Mouse (Mus musculus) forebrain, embryonic 11.5 days (tissue): Measurements from ENCODE around the gene Agbl4. TPM values are rescaled to one million over a fixed set of nuclear protein-coding genes. Genes with fewer than 3 reads are reported as not detected.

Experiments
- ATAC-seq: fragments of 200-750 bp; cut with Nextera tagmentation; replicated peaks from 2 replicates; pipeline ENCODE4 v1.8.0; 2017; ENCODE audit warnings: moderate TSS enrichment; ENCODE audit not compliant: low FRiP score
- DNase-seq: peaks from one replicate; pipeline ENCODE4 v3.0.0-alpha.2; 2017; ENCODE audit warnings: low spot score
- H3K27ac ChIP-seq: fragments of 300-500 bp; sonication (generic); 2 replicates; pipeline ENCODE4 v1.5.1; 2014; ENCODE audit warnings: low read depth, low read length
- H3K27me3 ChIP-seq: fragments of 300-500 bp; sonication (generic); 2 replicates; pipeline ENCODE4 v1.6.1; 2014; ENCODE audit warnings: mild to moderate bottlenecking, low read length, mixed read lengths; ENCODE audit not compliant: control insufficient read depth, insufficient read depth
- H3K36me3 ChIP-seq: fragments of 300-500 bp; sonication (generic); 2 replicates; pipeline ENCODE4 v1.6.1; 2014; ENCODE audit warnings: mild to moderate bottlenecking, low read length, moderate library complexity, mixed read lengths; ENCODE audit not compliant: control insufficient read depth, insufficient read depth
- H3K4me1 ChIP-seq: fragments of 300-500 bp; sonication (generic); replicated peaks from 2 replicates; pipeline ENCODE4 v1.6.1; 2014; ENCODE audit warnings: low read length, mixed read lengths; ENCODE audit not compliant: control insufficient read depth, insufficient read depth
- H3K4me2 ChIP-seq: fragments of 300-500 bp; sonication (generic); 2 replicates; pipeline ENCODE4 v1.6.1; 2014; ENCODE audit warnings: low read depth, mild to moderate bottlenecking, low read length, moderate library complexity, mixed read lengths; ENCODE audit not compliant: severe bottlenecking
- H3K4me3 ChIP-seq: fragments of 300-500 bp; sonication (generic); 2 replicates; pipeline ENCODE4 v1.5.1; 2014; ENCODE audit warnings: low read depth, low read length
- H3K9ac ChIP-seq: fragments of 300-500 bp; sonication (generic); 2 replicates; pipeline ENCODE4 v1.6.1; 2014; ENCODE audit warnings: low read length
- H3K9me3 ChIP-seq: fragments of 300-500 bp; sonication (generic); 2 replicates; pipeline ENCODE4 v1.6.1; 2016; ENCODE audit warnings: low read length, mixed read lengths; ENCODE audit not compliant: control insufficient read depth
- WGBS: fragments of 180-500 bp; shearing (Covaris S2); extraction: QIAGEN DNeasy Blood & Tissue Kit; methylation state at CpG from one replicate; pipeline ENCODE4 v1.1.7; 2014; 5-methylcytosine and 5-hydroxymethylcytosine counted together
- polyA plus RNA-seq: library from polyadenylated mRNA; unstranded; fragments of >200 nt; fragmentation: Nextera tagmentation; extraction: Ambion mirVana; gene quantifications from 2 replicates; pipeline ENCODE4 v1.2.1, GENCODE M21; 2014

Gene Agbl4
- polyA plus RNA-seq, 1 experiment from 2014 or later, result 1.1 TPM

DNA sequence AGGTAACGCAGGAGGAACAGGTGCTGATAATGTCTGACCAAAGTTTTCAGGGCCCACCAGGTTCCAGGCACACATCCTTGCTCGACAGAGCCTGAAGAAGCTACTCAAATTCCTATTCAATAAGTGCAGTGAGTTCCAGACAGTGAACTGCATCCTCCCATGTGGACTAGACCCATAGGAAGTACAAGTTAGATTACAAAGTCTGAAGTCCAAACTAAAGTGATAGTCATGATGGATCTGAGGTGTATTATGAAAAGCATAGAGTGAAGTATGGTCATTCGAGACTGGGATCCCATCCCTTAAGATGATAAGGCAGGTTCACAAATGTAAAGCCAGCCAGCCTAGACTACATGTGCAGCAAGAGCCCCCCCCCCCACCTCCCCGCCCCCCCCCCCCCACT is 1023.5 kb downstream of the Agbl4 start:
- H3K9ac ChIP-seq, result no peak overlapping the region

DNA sequence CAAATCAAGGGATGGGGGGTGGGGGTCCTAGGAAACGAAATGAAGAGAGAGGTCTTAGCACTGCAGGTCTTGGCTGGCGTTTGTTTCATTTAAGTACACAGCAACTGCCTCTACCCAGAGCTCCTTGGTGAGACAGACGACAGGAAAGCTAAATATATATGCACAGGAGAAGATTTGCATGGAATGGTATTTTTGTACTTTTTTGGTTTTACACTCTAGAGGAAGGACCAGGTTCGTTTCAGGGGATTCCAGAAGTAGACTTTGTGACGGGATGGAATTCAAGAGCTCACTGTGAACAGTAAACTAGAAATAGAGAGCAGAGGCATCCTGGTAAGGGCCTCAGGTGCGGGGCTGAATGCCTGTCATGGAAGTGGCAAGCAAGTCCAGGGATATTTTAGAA is 1024.3 kb downstream of the Agbl4 start:
- H3K9ac ChIP-seq, result no peak overlapping the region
- H3K36me3 ChIP-seq, result no peaks in the 10 kb centered on the region
- H3K27ac ChIP-seq, result no peak overlapping the region
- H3K4me2 ChIP-seq, result no peak overlapping the region
- DNase-seq (no peak), ATAC-seq (no peak)
- no peaks in the 10 kb centered on the region for H3K4me1 ChIP-seq
- H3K4me3 ChIP-seq, result no peak overlapping the region
- no peaks in the 10 kb centered on the region for H3K9me3 ChIP-seq
- 88% methylated on average over 6 of the region's 6 CpGs for WGBS
- no peaks in the 10 kb centered on the region for H3K27me3 ChIP-seq

More for the DNA sequence above, 1023.5 kb downstream of the Agbl4 start:
- Histone ChIP-seq H3K4me1 (no peaks in the 10 kb centered on the region; the same call in 1 of the 2 replicates), H3K4me3 (no peak overlapping the region), H3K27me3 (no peaks in the 10 kb centered on the region), H3K36me3 (no peaks in the 10 kb centered on the region), H3K27ac (no peak overlapping the region), H3K4me2 (no peak overlapping the region), H3K9me3 (no peaks in the 10 kb centered on the region)
- DNase-seq, result no peak
- ATAC-seq, result no peak
- 89% methylated on average over 4 of the region's 4 CpGs for WGBS

DNA sequence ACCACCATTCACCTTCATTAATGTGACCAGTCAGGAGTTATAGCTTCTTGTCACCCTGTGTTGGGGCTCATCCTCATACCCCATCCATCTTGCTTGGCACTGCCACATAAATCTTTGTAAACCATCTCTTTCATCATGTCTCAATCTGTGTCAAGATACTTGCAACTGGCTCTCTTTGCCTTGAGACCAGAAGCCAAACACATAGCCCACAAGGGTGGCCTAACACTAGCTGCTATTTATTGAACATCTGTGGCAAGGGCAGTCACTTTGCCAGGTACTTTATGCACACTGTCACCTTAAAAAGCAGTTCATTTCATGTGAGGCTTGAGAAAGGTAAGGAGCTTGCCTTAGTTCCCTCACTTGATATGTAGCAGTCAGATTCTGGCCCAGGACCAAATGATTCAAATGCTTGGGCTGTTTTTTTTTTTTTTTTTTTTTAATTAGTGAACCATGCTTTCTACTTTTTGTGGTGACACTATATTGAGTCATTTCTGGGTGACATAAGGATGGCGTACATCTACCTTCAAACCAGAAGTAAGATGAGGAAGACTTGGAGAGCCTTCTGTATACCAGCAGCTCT is 1027.0 kb downstream of the Agbl4 start:
- WGBS, result 94% methylated on average over 1 of the region's 1 CpGs
- DNase-seq (no peak), ATAC-seq (no peak)
- no peak overlapping the region for H3K4me3 ChIP-seq
- H3K27ac ChIP-seq, result no peak overlapping the region
- H3K4me2 ChIP-seq, result no peak overlapping the region
- no peaks in the 10 kb centered on the region for H3K36me3 ChIP-seq
- H3K9me3 ChIP-seq, result no peaks in the 10 kb centered on the region
- no peaks in the 10 kb centered on the region for H3K4me1 ChIP-seq
- H3K27me3 ChIP-seq, result no peaks in the 10 kb centered on the region
- no peak overlapping the region for H3K9ac ChIP-seq

DNA sequence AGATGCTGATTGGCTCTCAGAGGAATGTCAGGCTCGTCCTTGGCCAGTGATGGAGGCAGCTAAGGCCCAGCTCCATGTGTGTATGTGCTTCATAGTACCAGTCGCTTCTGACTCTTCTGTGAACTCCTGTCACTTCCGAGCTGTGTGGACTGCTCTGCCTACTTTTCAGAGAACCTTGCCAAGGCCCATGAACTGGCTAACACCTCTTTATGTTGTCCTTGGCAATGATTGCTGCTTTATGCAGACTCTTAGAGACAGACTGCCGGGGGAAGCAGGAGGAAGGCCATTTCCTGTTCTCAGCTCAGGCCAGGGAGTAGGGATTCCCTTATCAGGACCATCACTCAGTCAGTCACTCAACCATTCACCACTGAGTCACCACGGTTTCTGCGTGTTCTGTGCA is 1027.7 kb downstream of the Agbl4 start:
- H3K27me3 ChIP-seq, result no peaks in the 10 kb centered on the region
- no peaks in the 10 kb centered on the region for H3K9me3 ChIP-seq
- H3K27ac ChIP-seq, result no peak overlapping the region
- no peaks in the 10 kb centered on the region for H3K36me3 ChIP-seq
- ATAC-seq (no peak), DNase-seq (no peak)
- no peak overlapping the region for H3K9ac ChIP-seq
- H3K4me1 ChIP-seq, result no peaks in the 10 kb centered on the region
- H3K4me3 ChIP-seq, result no peak overlapping the region
- WGBS, result 86% methylated on average over 6 of the region's 6 CpGs
- no peak overlapping the region for H3K4me2 ChIP-seq

DNA sequence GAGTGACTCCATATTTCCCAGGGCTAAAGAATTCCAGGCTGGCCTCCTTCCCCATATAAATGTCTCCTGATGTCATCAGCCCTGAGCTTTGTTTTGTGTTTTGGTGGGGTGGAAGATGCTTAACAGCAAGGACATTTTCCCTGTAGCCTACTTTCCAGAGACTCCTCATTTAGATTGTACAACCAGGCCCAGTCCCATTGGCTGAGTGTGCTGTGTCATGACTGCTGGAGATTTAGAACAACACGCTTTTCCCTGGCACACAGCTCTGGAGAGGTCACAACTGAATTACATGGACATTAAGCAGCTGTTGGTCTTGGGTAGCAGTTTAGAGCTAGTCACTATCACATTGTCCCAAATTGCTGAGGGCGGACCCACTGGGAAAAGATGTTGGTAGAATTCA is 1033.7 kb downstream of the Agbl4 start:
- H3K27ac ChIP-seq, result no peak overlapping the region
- no peaks in the 10 kb centered on the region for H3K27me3 ChIP-seq
- H3K36me3 ChIP-seq, result peaks cover 4% of the 10 kb centered on the region; the same call in 1 of the 2 replicates
- H3K4me2 ChIP-seq, result no peak overlapping the region
- no peak overlapping the region for H3K9ac ChIP-seq
- H3K9me3 ChIP-seq, result no peaks in the 10 kb centered on the region
- ATAC-seq, result no peak
- H3K4me3 ChIP-seq, result no peak overlapping the region
- DNase-seq, result no peak
- H3K4me1 ChIP-seq, result no peaks in the 10 kb centered on the region
- 92% methylated on average over 2 of the region's 2 CpGs for WGBS

DNA sequence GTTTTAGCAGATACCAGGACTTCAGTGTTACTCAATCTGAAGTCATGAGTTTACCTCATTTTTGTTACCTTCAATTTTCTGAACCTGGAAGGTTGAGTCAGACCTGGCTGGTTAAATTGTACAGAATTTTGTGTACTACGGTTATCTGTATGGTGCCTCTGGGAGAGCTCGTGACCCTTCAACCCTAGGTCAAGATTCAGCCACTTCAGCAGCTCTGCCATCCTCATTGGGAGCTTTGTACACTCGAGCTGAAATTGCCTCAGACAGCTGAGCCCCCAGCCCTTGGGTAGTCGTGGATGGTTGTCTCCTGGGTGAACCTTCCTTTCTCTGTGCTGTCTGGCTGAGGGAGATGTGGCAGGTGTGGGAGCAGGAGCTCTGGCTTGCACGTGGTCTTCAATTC is 1034.6 kb downstream of the Agbl4 start:
- ATAC-seq (no peak), DNase-seq (no peak)
- H3K4me3 ChIP-seq, result no peak overlapping the region
- no peaks in the 10 kb centered on the region for H3K4me1 ChIP-seq
- H3K27ac ChIP-seq, result no peak overlapping the region
- peaks cover 4% of the 10 kb centered on the region; the same call in 1 of the 2 replicates for H3K36me3 ChIP-seq
- H3K27me3 ChIP-seq, result no peaks in the 10 kb centered on the region
- H3K4me2 ChIP-seq, result no peak overlapping the region
- H3K9ac ChIP-seq, result no peak overlapping the region
- 82% methylated on average over 5 of the region's 5 CpGs for WGBS
- H3K9me3 ChIP-seq, result no peaks in the 10 kb centered on the region

DNA sequence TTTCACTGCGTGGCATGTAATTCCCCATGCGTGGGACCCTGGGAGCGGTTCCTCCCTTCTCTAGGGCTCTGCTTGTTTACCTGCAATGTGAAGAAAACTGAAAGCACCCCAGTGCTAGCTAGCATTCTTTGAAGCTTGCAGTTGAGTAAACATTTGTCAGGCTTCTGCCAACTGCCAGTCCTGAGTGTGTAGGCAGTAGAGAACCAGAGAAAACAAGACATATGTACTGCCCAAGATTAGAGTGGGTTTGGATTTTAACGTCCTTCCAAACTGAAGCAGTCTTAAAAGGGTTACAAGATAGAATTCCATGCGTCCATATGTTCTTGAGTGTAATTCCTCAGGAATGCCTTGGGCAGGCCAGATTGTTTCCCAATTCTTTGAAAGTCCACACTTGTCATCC is 1035.0 kb downstream of the Agbl4 start:
- Histone ChIP-seq H3K27me3 (no peaks in the 10 kb centered on the region), H3K9me3 (no peaks in the 10 kb centered on the region), H3K4me2 (no peak overlapping the region), H3K27ac (no peak overlapping the region), H3K9ac (no peak overlapping the region), H3K4me1 (no peaks in the 10 kb centered on the region), H3K4me3 (no peak overlapping the region), H3K36me3 (peaks cover 4% of the 10 kb centered on the region; the same call in 1 of the 2 replicates)
- ATAC-seq, result no peak
- WGBS, result 93% methylated on average over 5 of the region's 5 CpGs
- DNase-seq, result no peak

DNA sequence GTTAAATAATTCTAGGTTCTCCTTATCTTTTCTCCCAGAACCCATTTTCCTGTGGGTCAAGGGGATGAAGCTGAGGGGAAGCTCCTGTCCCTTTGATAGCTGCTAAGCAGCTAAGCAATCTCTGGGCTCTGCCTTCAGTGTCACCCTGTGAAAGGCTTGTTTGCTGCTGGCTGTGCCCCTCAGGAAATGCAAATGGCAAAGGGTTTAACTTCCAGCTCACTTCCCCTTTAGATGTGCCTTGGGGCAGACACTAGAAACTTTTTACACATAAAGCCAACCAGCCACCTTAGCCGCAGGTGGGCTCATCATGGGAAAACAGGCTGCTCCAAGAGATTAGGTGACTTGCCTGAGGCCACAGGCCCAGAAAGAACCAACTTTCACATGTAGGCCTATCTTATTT is 1044.2 kb downstream of the Agbl4 start:
- ATAC-seq, result no peak
- 50% methylated on average over 1 of the region's 1 CpGs for WGBS
- H3K4me1 ChIP-seq, result peaks cover 11% of the 10 kb centered on the region; the same call in 1 of the 2 replicates

More for the DNA sequence above, 1044.2 kb downstream of the Agbl4 start:
- no peak for DNase-seq
- peaks cover 2% of the 10 kb centered on the region; the same call in 1 of the 2 replicates for H3K27me3 ChIP-seq
- H3K9ac ChIP-seq, result no peak overlapping the region
- H3K9me3 ChIP-seq, result no peaks in the 10 kb centered on the region
- no peaks in the 10 kb centered on the region for H3K36me3 ChIP-seq
- H3K4me2 ChIP-seq, result no peak overlapping the region
- no peak overlapping the region for H3K27ac ChIP-seq
- H3K4me3 ChIP-seq, result no peak overlapping the region
